Mouse (Mus musculus): Measurements from ENCODE around the gene Kazn. TPM values are rescaled to one million over a fixed set of nuclear protein-coding genes. Genes with fewer than 3 reads are reported as not detected.

The Kazn gene
- polyA plus RNA-seq, 1 experiment = not detected

GRCm38 (mm10) chr4:142186155-142186554, 53.0 kb downstream of the Kazn start:
- Histone ChIP-seq H3K27me3 (ENCODE audit: control insufficient read depth, insufficient read depth, insufficient read length) (no peaks in the 10 kb centered on the region), H3ac (ENCODE audit: control insufficient read depth, insufficient read length, low read depth) (no peak overlapping the region), H3K36me3 (ENCODE audit: control insufficient read depth, insufficient read depth) (no peaks in the 10 kb centered on the region), H3K79me3 (ENCODE audit: low read depth) (no peaks in the 10 kb centered on the region), H3K79me2 (ENCODE audit: control insufficient read depth, insufficient read depth) (no peaks in the 10 kb centered on the region), H3K4me3 (ENCODE audit: insufficient read depth, poor library complexity, severe bottlenecking) (no peak overlapping the region)
- TF ChIP-seq FOSL1 (IDR thresholded peaks at IDR 0.05; ENCODE audit: insufficient read depth, low read length, poor library complexity, severe bottlenecking) (no peak), MYOG (IDR thresholded peaks at IDR 0.05; ENCODE audit: control insufficient read depth, extremely low read depth, insufficient read length) (no peak), USF1 (IDR thresholded peaks at IDR 0.05; ENCODE audit: low read depth) (no peak), CEBPB (IDR thresholded peaks at IDR 0.05; ENCODE audit: low read depth) (no peak), MYOD1 (IDR thresholded peaks at IDR 0.05; ENCODE audit: control insufficient read depth, insufficient read length, low read depth) (no peak), CTCF (IDR thresholded peaks at IDR 0.05; ENCODE audit: control insufficient read depth, insufficient read depth, insufficient read length) (no peak), MAX (IDR thresholded peaks at IDR 0.05) (no peak)

GRCm38 (mm10) chr4:142185533-142185900, 53.7 kb downstream of the Kazn start:
- Histone ChIP-seq H3K79me2 (ENCODE audit: control insufficient read depth, insufficient read depth) (no peaks in the 10 kb centered on the region), H3K36me3 (ENCODE audit: control insufficient read depth, insufficient read depth) (no peaks in the 10 kb centered on the region), H3K4me3 (ENCODE audit: insufficient read depth, poor library complexity, severe bottlenecking) (no peak overlapping the region), H3ac (ENCODE audit: control insufficient read depth, insufficient read length, low read depth) (no peak overlapping the region), H3K79me3 (ENCODE audit: low read depth) (no peaks in the 10 kb centered on the region), H3K27me3 (ENCODE audit: control insufficient read depth, insufficient read depth, insufficient read length) (no peaks in the 10 kb centered on the region)
- no peak for TF ChIP-seq MYOD1 (IDR thresholded peaks at IDR 0.05; ENCODE audit: control insufficient read depth, insufficient read length, low read depth)

- no peaks in the 10 kb centered on the region for H3K79me2 ChIP-seq (ENCODE audit: control insufficient read depth, insufficient read depth)
- no peaks in the 10 kb centered on the region for H3K79me3 ChIP-seq (ENCODE audit: low read depth)
- TF ChIP-seq MYOG (IDR thresholded peaks at IDR 0.05; ENCODE audit: control insufficient read depth, extremely low read depth, insufficient read length) = no peak
- TF ChIP-seq CTCF (IDR thresholded peaks at IDR 0.05; ENCODE audit: control insufficient read depth, insufficient read depth, insufficient read length) = no peak
- no peak for TF ChIP-seq MYOD1 (IDR thresholded peaks at IDR 0.05; ENCODE audit: control insufficient read depth, insufficient read length, low read depth)
- no peak for TF ChIP-seq USF1 (IDR thresholded peaks at IDR 0.05; ENCODE audit: low read depth)
- no peak for TF ChIP-seq MAX (IDR thresholded peaks at IDR 0.05)
- TF ChIP-seq CEBPB (IDR thresholded peaks at IDR 0.05; ENCODE audit: low read depth) = no peak
- no peak for TF ChIP-seq FOSL1 (IDR thresholded peaks at IDR 0.05; ENCODE audit: insufficient read depth, low read length, poor library complexity, severe bottlenecking)
- H3K4me3 ChIP-seq (ENCODE audit: insufficient read depth, poor library complexity, severe bottlenecking) = no peak overlapping the region
- no peak overlapping the region for H3ac ChIP-seq (ENCODE audit: control insufficient read depth, insufficient read length, low read depth)
- H3K36me3 ChIP-seq (ENCODE audit: control insufficient read depth, insufficient read depth) = no peaks in the 10 kb centered on the region
- H3K27me3 ChIP-seq (ENCODE audit: control insufficient read depth, insufficient read depth, insufficient read length) = no peaks in the 10 kb centered on the region
Observed at GRCm38 (mm10) chr4:142184852-142185532, 54.2 kb downstream of the Kazn start.

GRCm38 (mm10) chr4:142183591-142183990, 55.6 kb downstream of the Kazn start:
- TF ChIP-seq MAX (IDR thresholded peaks at IDR 0.05) (no peak), MYOG (IDR thresholded peaks at IDR 0.05; ENCODE audit: control insufficient read depth, extremely low read depth, insufficient read length) (no peak), FOSL1 (IDR thresholded peaks at IDR 0.05; ENCODE audit: insufficient read depth, low read length, poor library complexity, severe bottlenecking) (no peak), CEBPB (IDR thresholded peaks at IDR 0.05; ENCODE audit: low read depth) (no peak), MYOD1 (IDR thresholded peaks at IDR 0.05; ENCODE audit: control insufficient read depth, insufficient read length, low read depth) (no peak), CTCF (IDR thresholded peaks at IDR 0.05; ENCODE audit: control insufficient read depth, insufficient read depth, insufficient read length) (no peak), USF1 (IDR thresholded peaks at IDR 0.05; ENCODE audit: low read depth) (no peak)
- Histone ChIP-seq H3K36me3 (ENCODE audit: control insufficient read depth, insufficient read depth) (no peaks in the 10 kb centered on the region), H3K79me3 (ENCODE audit: low read depth) (no peaks in the 10 kb centered on the region), H3K4me3 (ENCODE audit: insufficient read depth, poor library complexity, severe bottlenecking) (no peak overlapping the region), H3K27me3 (ENCODE audit: control insufficient read depth, insufficient read depth, insufficient read length) (no peaks in the 10 kb centered on the region), H3ac (ENCODE audit: control insufficient read depth, insufficient read length, low read depth) (no peak overlapping the region), H3K79me2 (ENCODE audit: control insufficient read depth, insufficient read depth) (no peaks in the 10 kb centered on the region)

- Histone ChIP-seq H3K79me2 (ENCODE audit: control insufficient read depth, insufficient read depth) (no peaks in the 10 kb centered on the region), H3K79me3 (ENCODE audit: low read depth) (no peaks in the 10 kb centered on the region), H3K36me3 (ENCODE audit: control insufficient read depth, insufficient read depth) (no peaks in the 10 kb centered on the region), H3ac (ENCODE audit: control insufficient read depth, insufficient read length, low read depth) (no peak overlapping the region), H3K4me3 (ENCODE audit: insufficient read depth, poor library complexity, severe bottlenecking) (no peak overlapping the region), H3K27me3 (ENCODE audit: control insufficient read depth, insufficient read depth, insufficient read length) (no peaks in the 10 kb centered on the region)
- TF ChIP-seq MYOG (IDR thresholded peaks at IDR 0.05; ENCODE audit: control insufficient read depth, extremely low read depth, insufficient read length) = no peak
- TF ChIP-seq CTCF (IDR thresholded peaks at IDR 0.05; ENCODE audit: control insufficient read depth, insufficient read depth, insufficient read length) = no peak
- TF ChIP-seq FOSL1 (IDR thresholded peaks at IDR 0.05; ENCODE audit: insufficient read depth, low read length, poor library complexity, severe bottlenecking) = no peak
- TF ChIP-seq MYOD1 (IDR thresholded peaks at IDR 0.05; ENCODE audit: control insufficient read depth, insufficient read length, low read depth) = no peak
- TF ChIP-seq USF1 (IDR thresholded peaks at IDR 0.05; ENCODE audit: low read depth) = no peak
- TF ChIP-seq CEBPB (IDR thresholded peaks at IDR 0.05; ENCODE audit: low read depth) = no peak
- no peak for TF ChIP-seq MAX (IDR thresholded peaks at IDR 0.05)
Observed at GRCm38 (mm10) chr4:142183015-142183414, 56.2 kb downstream of the Kazn start.

- H3K4me3 ChIP-seq (ENCODE audit: insufficient read depth, poor library complexity, severe bottlenecking) = no peak overlapping the region
Observed at GRCm38 (mm10) chr4:142181646-142182045, 57.6 kb downstream of the Kazn start.

More at GRCm38 (mm10) chr4:142181646-142182045, 57.6 kb downstream of the Kazn start:
- no peaks in the 10 kb centered on the region for H3K36me3 ChIP-seq (ENCODE audit: control insufficient read depth, insufficient read depth)
- no peak overlapping the region for H3ac ChIP-seq (ENCODE audit: control insufficient read depth, insufficient read length, low read depth)
- no peaks in the 10 kb centered on the region for H3K79me2 ChIP-seq (ENCODE audit: control insufficient read depth, insufficient read depth)
- no peaks in the 10 kb centered on the region for H3K27me3 ChIP-seq (ENCODE audit: control insufficient read depth, insufficient read depth, insufficient read length)
- TF ChIP-seq MAX (IDR thresholded peaks at IDR 0.05) (no peak), FOSL1 (IDR thresholded peaks at IDR 0.05; ENCODE audit: insufficient read depth, low read length, poor library complexity, severe bottlenecking) (no peak), USF1 (IDR thresholded peaks at IDR 0.05; ENCODE audit: low read depth) (no peak), MYOD1 (IDR thresholded peaks at IDR 0.05; ENCODE audit: control insufficient read depth, insufficient read length, low read depth) (no peak), CTCF (IDR thresholded peaks at IDR 0.05; ENCODE audit: control insufficient read depth, insufficient read depth, insufficient read length) (no peak), MYOG (IDR thresholded peaks at IDR 0.05; ENCODE audit: control insufficient read depth, extremely low read depth, insufficient read length) (no peak), CEBPB (IDR thresholded peaks at IDR 0.05; ENCODE audit: low read depth) (no peak)
- no peaks in the 10 kb centered on the region for H3K79me3 ChIP-seq (ENCODE audit: low read depth)

Measured in C2C12 (cell line).